Mouse (Mus musculus) cerebellum, adult 9-11 months (tissue): ENCODE results near the gene Nav1.

Experiments used
- DNase-seq: peaks from one replicate; pipeline ENCODE4 v3.0.0; 2022

Gene Nav1

GRCm38 (mm10) chr1:135544504-135545146 lies 62.5 kb downstream of the Nav1 start:
- DNase-seq = peak; percentile 74

GRCm38 (mm10) chr1:135542841-135543810 lies 64.0 kb downstream of the Nav1 start:
- no peak for DNase-seq

GRCm38 (mm10) chr1:135542080-135542479 lies 65.0 kb downstream of the Nav1 start:
- DNase-seq = no peak

GRCm38 (mm10) chr1:135540270-135540669 lies 66.8 kb downstream of the Nav1 start:
- DNase-seq = peak; percentile 60

GRCm38 (mm10) chr1:135538441-135539265 lies 68.4 kb downstream of the Nav1 start:
- no peak for DNase-seq

- DNase-seq = no peak
Measured at GRCm38 (mm10) chr1:135536822-135537221, 70.3 kb downstream of the Nav1 start.

GRCm38 (mm10) chr1:135536326-135536725 lies 70.8 kb downstream of the Nav1 start:
- DNase-seq = no peak

GRCm38 (mm10) chr1:135535256-135535655 lies 71.8 kb downstream of the Nav1 start:
- DNase-seq = no peak

- no peak for DNase-seq
Measured at GRCm38 (mm10) chr1:135534782-135535181, 72.3 kb downstream of the Nav1 start.

- no peak for DNase-seq
Measured at GRCm38 (mm10) chr1:135534070-135534469, 73.0 kb downstream of the Nav1 start.

GRCm38 (mm10) chr1:135532383-135532782 lies 74.7 kb downstream of the Nav1 start:
- no peak for DNase-seq

- no peak for DNase-seq
Measured at GRCm38 (mm10) chr1:135531981-135532380, 75.1 kb downstream of the Nav1 start.

GRCm38 (mm10) chr1:135531081-135531480 lies 76.0 kb downstream of the Nav1 start:
- DNase-seq = no peak

- DNase-seq = no peak
Measured at GRCm38 (mm10) chr1:135524518-135524860, 82.6 kb downstream of the Nav1 start.

- no peak for DNase-seq
Measured at GRCm38 (mm10) chr1:135523780-135524517, 83.1 kb downstream of the Nav1 start.

- DNase-seq = no peak
Measured at GRCm38 (mm10) chr1:135523344-135523743, 83.8 kb downstream of the Nav1 start.

GRCm38 (mm10) chr1:135520550-135521168 lies 86.4 kb downstream of the Nav1 start:
- DNase-seq = no peak

GRCm38 (mm10) chr1:135518661-135519060 lies 88.4 kb downstream of the Nav1 start:
- no peak for DNase-seq

GRCm38 (mm10) chr1:135517469-135517868 lies 89.6 kb downstream of the Nav1 start:
- DNase-seq = no peak

- DNase-seq = no peak
Measured at GRCm38 (mm10) chr1:135516511-135517305, 90.4 kb downstream of the Nav1 start.

GRCm38 (mm10) chr1:135515633-135516238 lies 91.4 kb downstream of the Nav1 start:
- no peak for DNase-seq
